Mouse (Mus musculus): Measurements from ENCODE around the gene Hoxb2. TPM values are rescaled to one million over a fixed set of nuclear protein-coding genes. Genes with fewer than 3 reads are reported as not detected.
A peak's percentile ranks its signal among the peaks of the same experiment; 100 is the strongest.

Gene Hoxb2
- polyA plus RNA-seq, 1 experiment from 2014 or later, result 4.8 TPM

- H3K4me3 ChIP-seq, result peak overlapping the region; percentile 37
- WGBS, result under 1% methylated on average over 32 of the region's 34 CpGs
- no peak overlapping the region for H3K27ac ChIP-seq
- peaks cover 100% of the 10 kb centered on the region for H3K27me3 ChIP-seq
- H3K4me2 ChIP-seq (replicated peaks), result peak overlapping the region; percentile 58
- ATAC-seq (ENCODE audit: low FRiP score, low read depth), result peak; percentile 36; the same call in 1 of the 2 replicates
- H3K9me3 ChIP-seq, result no peaks in the 10 kb centered on the region
- peak overlapping the region; percentile 57 for H3K9ac ChIP-seq
- peaks cover 18% of the 10 kb centered on the region for H3K4me1 ChIP-seq
- H3K36me3 ChIP-seq, result no peaks in the 10 kb centered on the region
Observed at GRCm38 (mm10) chr11:96319071-96319902, 31.0 kb upstream of the Hoxb2 start.

DNA sequence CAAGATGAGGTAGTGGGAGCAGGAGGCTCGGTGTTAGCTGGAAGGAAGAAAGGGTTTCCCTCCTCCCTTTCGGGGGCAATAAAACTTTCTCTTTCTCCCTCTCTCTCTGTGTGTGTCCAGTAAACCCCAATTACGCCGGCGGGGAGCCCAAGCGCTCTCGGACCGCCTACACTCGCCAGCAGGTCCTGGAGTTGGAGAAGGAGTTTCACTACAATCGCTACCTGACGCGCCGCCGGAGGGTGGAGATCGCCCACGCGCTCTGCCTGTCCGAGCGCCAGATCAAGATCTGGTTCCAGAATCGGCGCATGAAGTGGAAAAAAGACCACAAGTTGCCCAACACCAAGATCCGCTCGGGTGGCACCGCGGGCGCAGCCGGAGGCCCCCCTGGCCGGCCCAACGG is 30.4 kb upstream of the Hoxb2 start:
- no peak overlapping the region for H3K27ac ChIP-seq
- WGBS, result under 1% methylated on average over 29 of the region's 29 CpGs
- ATAC-seq (ENCODE audit: low FRiP score, low read depth), result no peak
- no peaks in the 10 kb centered on the region for H3K9me3 ChIP-seq
- H3K36me3 ChIP-seq, result no peaks in the 10 kb centered on the region
- peak overlapping the region; percentile 58 for H3K4me2 ChIP-seq (replicated peaks)
- peaks cover 100% of the 10 kb centered on the region for H3K27me3 ChIP-seq
- peaks cover 15% of the 10 kb centered on the region for H3K4me1 ChIP-seq
- H3K4me3 ChIP-seq, result peak overlapping the region; percentile 22
- 0 out of 2 replicates have a peak overlapping the region, but pooled peaks have one; percentile 43 for H3K9ac ChIP-seq

DNA sequence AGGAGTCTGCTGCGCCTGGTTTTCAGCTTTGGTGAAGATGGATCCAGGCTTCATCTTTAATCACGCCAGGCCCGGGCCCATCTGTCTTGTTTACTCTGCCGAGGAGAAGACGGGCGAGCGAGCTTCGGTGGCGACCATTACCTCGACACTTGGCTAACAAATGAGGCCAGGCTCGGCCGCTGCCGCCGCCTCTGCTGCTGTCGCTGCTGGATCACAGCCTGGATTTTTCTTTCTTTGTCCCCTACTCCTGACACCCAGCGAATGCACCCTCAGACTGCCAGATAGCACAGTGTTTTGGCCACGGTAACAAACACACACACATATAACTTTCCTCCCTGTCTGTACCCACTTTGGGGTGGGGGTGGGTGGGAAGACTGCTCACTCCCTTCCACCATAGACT is 29.6 kb upstream of the Hoxb2 start:
- WGBS, result 8% methylated on average over 17 of the region's 17 CpGs
- Histone ChIP-seq H3K27ac (no peak overlapping the region), H3K9ac (no peak overlapping the region), H3K9me3 (no peaks in the 10 kb centered on the region), H3K4me2 (replicated peaks) (no peak overlapping the region), H3K36me3 (no peaks in the 10 kb centered on the region), H3K4me1 (peaks cover 15% of the 10 kb centered on the region), H3K4me3 (no peak overlapping the region), H3K27me3 (peaks cover 100% of the 10 kb centered on the region)
- ATAC-seq (ENCODE audit: low FRiP score, low read depth), result no peak

DNA sequence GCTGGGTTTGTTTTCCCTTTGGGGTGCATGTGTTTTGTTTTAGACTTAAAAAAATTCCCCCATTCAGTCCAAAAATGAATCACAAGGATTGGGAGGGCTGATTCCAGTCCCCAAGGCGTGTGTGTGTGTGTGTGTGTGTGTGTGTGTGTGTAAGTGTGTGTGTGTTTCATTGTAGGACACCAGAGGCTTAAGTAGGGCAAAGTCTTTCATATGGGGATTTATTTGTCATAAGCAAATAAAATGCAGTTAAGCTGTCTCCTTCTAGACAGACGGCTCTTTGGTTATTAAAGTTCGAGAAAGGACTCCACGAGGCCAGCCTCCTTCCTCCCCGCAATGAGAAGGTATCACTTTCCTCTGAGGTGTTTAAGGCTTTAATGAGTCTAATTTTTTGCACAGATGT is 28.5 kb upstream of the Hoxb2 start:
- Histone ChIP-seq H3K36me3 (no peaks in the 10 kb centered on the region), H3K4me3 (no peak overlapping the region), H3K27me3 (peaks cover 100% of the 10 kb centered on the region), H3K4me1 (peaks cover 15% of the 10 kb centered on the region), H3K27ac (no peak overlapping the region), H3K9me3 (no peaks in the 10 kb centered on the region), H3K9ac (no peak overlapping the region), H3K4me2 (replicated peaks) (no peak overlapping the region)
- ATAC-seq (ENCODE audit: low FRiP score, low read depth), result no peak
- WGBS, result 11% methylated on average over 5 of the region's 5 CpGs

DNA sequence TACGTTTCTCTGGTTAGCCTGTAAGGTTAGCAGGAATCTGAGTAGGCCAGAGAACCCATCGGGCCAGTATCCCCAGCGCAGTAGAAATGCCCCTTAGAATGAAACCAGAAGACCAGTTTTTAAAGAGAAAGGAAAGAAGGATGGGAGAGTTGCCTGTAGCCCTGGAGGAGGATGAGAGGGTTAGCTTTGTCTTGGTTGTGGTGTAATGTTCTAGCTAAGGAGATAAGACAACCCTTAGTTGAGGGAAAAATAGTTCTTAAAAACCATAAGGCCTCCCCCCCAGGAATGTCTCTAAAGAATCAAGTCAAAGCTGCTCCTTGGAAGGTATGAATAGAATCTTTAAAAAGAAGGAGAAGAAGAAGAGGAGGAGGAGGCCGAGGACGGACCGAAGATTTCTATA is 27.6 kb upstream of the Hoxb2 start:
- Histone ChIP-seq H3K4me3 (no peak overlapping the region), H3K27ac (no peak overlapping the region), H3K36me3 (no peaks in the 10 kb centered on the region), H3K9ac (no peak overlapping the region), H3K9me3 (no peaks in the 10 kb centered on the region), H3K27me3 (peaks cover 100% of the 10 kb centered on the region), H3K4me1 (peaks cover 15% of the 10 kb centered on the region), H3K4me2 (replicated peaks) (no peak overlapping the region)
- no peak for ATAC-seq (ENCODE audit: low FRiP score, low read depth)
- WGBS, result 14% methylated on average over 6 of the region's 6 CpGs

- ATAC-seq (ENCODE audit: low FRiP score, low read depth), result no peak
- no peak within 1 kb of the TSS for H3K4me2 ChIP-seq (replicated peaks)
- 8% methylated on average over 10 of the region's 10 CpGs for WGBS
- no peak within 1 kb of the TSS for H3K27ac ChIP-seq
- H3K4me3 ChIP-seq, result no peak within 1 kb of the TSS
- no peaks in the 10 kb centered on the region for H3K9me3 ChIP-seq
- H3K27me3 ChIP-seq, result peaks cover 100% of the 10 kb centered on the region
- H3K4me1 ChIP-seq, result peaks cover 15% of the 10 kb centered on the region
- H3K36me3 ChIP-seq, result no peaks in the 10 kb centered on the region
- H3K9ac ChIP-seq, result no peak within 1 kb of the TSS
Observed at GRCm38 (mm10) chr11:96323154-96323553, 27.2 kb upstream of the Hoxb2 start, which contains the start of gene Hoxb3. Hoxb3 (plus strand) TSS chr11:96323326.

DNA sequence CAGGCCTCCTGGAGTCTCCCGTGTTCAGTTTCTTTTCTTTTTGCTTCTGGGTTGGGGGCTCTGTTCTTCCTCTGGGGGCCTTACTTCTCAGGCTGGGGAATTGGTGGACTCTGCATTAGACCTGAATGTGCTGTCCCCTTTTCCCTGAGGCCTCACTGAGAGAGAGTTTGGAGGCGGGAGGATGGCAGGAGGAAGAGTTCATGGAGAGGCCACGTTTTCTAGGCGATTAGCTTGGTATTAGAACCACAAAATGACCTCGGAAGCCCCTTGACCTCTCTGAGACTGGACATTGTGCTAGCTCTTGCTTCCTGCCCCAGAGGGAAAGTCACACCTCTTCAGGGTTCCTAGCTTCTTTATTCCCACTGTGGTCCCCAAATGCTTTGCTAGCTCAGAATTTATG is 26.2 kb upstream of the Hoxb2 start:
- WGBS, result 5% methylated on average over 5 of the region's 5 CpGs
- H3K9ac ChIP-seq, result no peak overlapping the region
- H3K9me3 ChIP-seq, result no peaks in the 10 kb centered on the region
- H3K36me3 ChIP-seq, result no peaks in the 10 kb centered on the region
- H3K4me3 ChIP-seq, result no peak overlapping the region
- peaks cover 10% of the 10 kb centered on the region for H3K4me1 ChIP-seq
- H3K4me2 ChIP-seq (replicated peaks), result no peak overlapping the region
- no peak for ATAC-seq (ENCODE audit: low FRiP score, low read depth)
- H3K27ac ChIP-seq, result no peak overlapping the region
- H3K27me3 ChIP-seq, result peaks cover 100% of the 10 kb centered on the region

GRCm38 (mm10) chr11:96324965-96325364 is 25.4 kb upstream of the Hoxb2 start:
- H3K27ac ChIP-seq, result no peak overlapping the region
- no peaks in the 10 kb centered on the region for H3K36me3 ChIP-seq
- no peaks in the 10 kb centered on the region for H3K9me3 ChIP-seq
- H3K27me3 ChIP-seq, result peaks cover 100% of the 10 kb centered on the region
- WGBS, result 22% methylated on average over 8 of the region's 8 CpGs
- H3K4me3 ChIP-seq, result no peak overlapping the region
- H3K9ac ChIP-seq, result no peak overlapping the region
- no peak overlapping the region for H3K4me2 ChIP-seq (replicated peaks)
- H3K4me1 ChIP-seq, result peaks cover 2% of the 10 kb centered on the region
- no peak for ATAC-seq (ENCODE audit: low FRiP score, low read depth)

DNA sequence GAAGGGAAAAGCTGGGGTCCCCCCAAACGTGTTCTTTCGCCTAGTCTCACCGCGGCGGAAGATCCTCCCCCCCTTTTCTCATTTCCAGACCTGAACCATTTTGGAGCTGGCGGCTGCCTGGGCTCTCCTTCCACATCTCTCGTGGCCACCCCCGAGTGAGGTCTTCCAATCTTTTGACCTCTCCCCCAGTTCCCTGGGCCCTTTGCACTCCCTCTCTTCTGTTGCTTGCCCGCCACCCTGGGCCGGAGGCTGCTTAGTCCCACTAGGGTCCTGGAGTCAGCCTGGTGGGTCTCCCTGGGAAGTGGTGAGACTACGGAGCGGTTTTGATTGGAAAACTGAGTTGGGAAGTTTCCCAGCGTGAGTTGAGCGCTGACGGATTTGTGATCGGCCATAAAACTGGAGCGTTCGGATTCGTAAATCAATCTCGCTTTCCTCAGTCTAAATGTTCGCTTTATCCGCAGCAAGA is 24.5 kb upstream of the Hoxb2 start:
- Histone ChIP-seq H3K27me3 (peaks cover 100% of the 10 kb centered on the region), H3K4me3 (0 out of 2 replicates have a peak overlapping the region, but pooled peaks have one; percentile 2), H3K4me1 (no peaks in the 10 kb centered on the region), H3K9ac (no peak overlapping the region), H3K9me3 (no peaks in the 10 kb centered on the region), H3K4me2 (replicated peaks) (peak overlapping the region; percentile 28; the same call in 1 of the 2 replicates), H3K36me3 (no peaks in the 10 kb centered on the region), H3K27ac (no peak overlapping the region)
- WGBS, result 5% methylated on average over 22 of the region's 22 CpGs
- ATAC-seq (ENCODE audit: low FRiP score, low read depth), result no peak

GRCm38 (mm10) chr11:96326705-96327104 is 23.6 kb upstream of the Hoxb2 start:
- H3K27ac ChIP-seq, result no peak overlapping the region
- no peaks in the 10 kb centered on the region for H3K4me1 ChIP-seq
- no peaks in the 10 kb centered on the region for H3K36me3 ChIP-seq
- no peak overlapping the region for H3K4me3 ChIP-seq
- H3K9ac ChIP-seq, result no peak overlapping the region
- ATAC-seq (ENCODE audit: low FRiP score, low read depth), result no peak
- H3K27me3 ChIP-seq, result peaks cover 100% of the 10 kb centered on the region
- 7% methylated on average over 12 of the region's 12 CpGs for WGBS
- no peak overlapping the region for H3K4me2 ChIP-seq (replicated peaks)
- H3K9me3 ChIP-seq, result no peaks in the 10 kb centered on the region

DNA sequence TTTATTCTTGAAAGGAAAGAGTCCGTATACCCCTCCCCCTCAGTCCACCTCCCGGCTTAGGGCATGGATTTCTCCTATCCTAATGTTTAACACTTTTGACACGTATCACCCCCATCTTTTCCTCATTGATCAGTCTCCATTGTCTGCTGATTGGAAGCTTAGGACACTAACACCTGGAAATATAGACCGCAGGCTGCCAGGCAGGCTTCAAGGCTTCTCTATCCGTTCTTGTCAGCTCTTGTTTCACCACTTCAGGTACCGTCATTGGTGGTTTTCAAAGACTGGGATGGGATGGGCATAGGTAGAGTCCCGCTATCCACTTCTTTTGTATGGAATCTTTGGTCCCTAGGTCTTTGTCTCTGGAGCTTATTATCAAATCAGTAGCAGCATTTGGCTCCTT is 23.2 kb upstream of the Hoxb2 start:
- no peaks in the 10 kb centered on the region for H3K36me3 ChIP-seq
- H3K27ac ChIP-seq, result no peak overlapping the region
- H3K9me3 ChIP-seq, result no peaks in the 10 kb centered on the region
- H3K4me1 ChIP-seq, result no peaks in the 10 kb centered on the region; the same call in 1 of the 2 replicates
- H3K27me3 ChIP-seq, result peaks cover 100% of the 10 kb centered on the region
- no peak for ATAC-seq (ENCODE audit: low FRiP score, low read depth)
- no peak overlapping the region for H3K4me2 ChIP-seq (replicated peaks)
- H3K9ac ChIP-seq, result no peak overlapping the region
- H3K4me3 ChIP-seq, result no peak overlapping the region
- WGBS, result 17% methylated on average over 7 of the region's 7 CpGs

DNA sequence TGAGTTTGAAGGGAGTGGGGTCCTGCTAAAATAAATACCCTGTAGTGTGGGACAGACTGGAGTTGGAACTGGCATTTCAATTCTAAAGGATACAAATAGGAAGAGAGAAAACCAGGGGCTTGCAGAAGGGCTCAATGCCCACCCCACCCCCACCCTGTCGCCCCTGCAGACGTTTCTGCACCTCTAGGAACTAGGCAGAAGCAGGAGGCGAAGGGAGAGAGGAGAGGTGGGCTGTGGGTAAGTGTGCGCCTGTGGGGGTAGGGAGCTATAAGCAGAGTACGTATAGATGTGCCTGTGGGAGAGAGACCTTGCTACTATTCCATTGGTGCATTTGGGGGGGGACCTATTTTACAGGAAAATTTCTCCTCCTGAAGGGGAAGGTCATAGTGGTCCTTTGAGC is 22.6 kb upstream of the Hoxb2 start:
- H3K27me3 ChIP-seq, result peaks cover 100% of the 10 kb centered on the region
- no peak overlapping the region for H3K27ac ChIP-seq
- H3K9me3 ChIP-seq, result no peaks in the 10 kb centered on the region
- no peak overlapping the region for H3K4me2 ChIP-seq (replicated peaks)
- no peak overlapping the region for H3K4me3 ChIP-seq
- H3K36me3 ChIP-seq, result no peaks in the 10 kb centered on the region
- 12% methylated on average over 5 of the region's 5 CpGs for WGBS
- ATAC-seq (ENCODE audit: low FRiP score, low read depth), result no peak
- no peak overlapping the region for H3K9ac ChIP-seq
- H3K4me1 ChIP-seq, result peaks cover 5% of the 10 kb centered on the region
